Mouse (Mus musculus): ENCODE data around the gene Arpp21. TPM values are rescaled to one million over a fixed set of nuclear protein-coding genes. Genes with fewer than 3 reads are reported as not detected.

The Arpp21 gene
- polyA plus RNA-seq, 1 experiment from 2014 or later, result 1.5 TPM

- Histone ChIP-seq H3K9ac (no peak overlapping the region), H3K27me3 (no peaks in the 10 kb centered on the region), H3K4me3 (replicated peaks) (no peak overlapping the region), H3K4me1 (no peaks in the 10 kb centered on the region), H3K9me3 (replicated peaks) (no peaks in the 10 kb centered on the region), H3K27ac (no peak overlapping the region), H3K36me3 (no peaks in the 10 kb centered on the region), H3K4me2 (no peak overlapping the region)
- 89% methylated on average over 4 of the region's 4 CpGs for WGBS
- ATAC-seq (replicated peaks; ENCODE audit: low FRiP score), result no peak
Observed at GRCm38 (mm10) chr9:112164677-112165076, 71.1 kb downstream of the Arpp21 start.

- Histone ChIP-seq H3K9me3 (replicated peaks) (no peaks in the 10 kb centered on the region), H3K27ac (no peak overlapping the region), H3K9ac (no peak overlapping the region), H3K36me3 (no peaks in the 10 kb centered on the region), H3K4me1 (no peaks in the 10 kb centered on the region), H3K27me3 (no peaks in the 10 kb centered on the region), H3K4me3 (replicated peaks) (no peak overlapping the region), H3K4me2 (no peak overlapping the region)
- 77% methylated on average over 2 of the region's 2 CpGs for WGBS
- no peak for ATAC-seq (replicated peaks; ENCODE audit: low FRiP score)
Observed at GRCm38 (mm10) chr9:112160981-112161380, 74.8 kb downstream of the Arpp21 start.

- Histone ChIP-seq H3K4me2 (no peak overlapping the region), H3K4me3 (replicated peaks) (no peak overlapping the region), H3K27ac (no peak overlapping the region), H3K4me1 (no peaks in the 10 kb centered on the region), H3K9ac (no peak overlapping the region), H3K36me3 (no peaks in the 10 kb centered on the region), H3K9me3 (replicated peaks) (no peaks in the 10 kb centered on the region), H3K27me3 (no peaks in the 10 kb centered on the region)
- no peak for ATAC-seq (replicated peaks; ENCODE audit: low FRiP score)
- WGBS, result 82% methylated on average over 5 of the region's 5 CpGs
Observed at GRCm38 (mm10) chr9:112153972-112154371, 81.8 kb downstream of the Arpp21 start.

GRCm38 (mm10) chr9:112152762-112153161 is 83.0 kb downstream of the Arpp21 start:
- Histone ChIP-seq H3K27ac (no peak overlapping the region), H3K36me3 (no peaks in the 10 kb centered on the region), H3K27me3 (no peaks in the 10 kb centered on the region), H3K4me2 (no peak overlapping the region), H3K4me1 (no peaks in the 10 kb centered on the region), H3K4me3 (replicated peaks) (no peak overlapping the region), H3K9ac (no peak overlapping the region), H3K9me3 (replicated peaks) (no peaks in the 10 kb centered on the region)
- ATAC-seq (replicated peaks; ENCODE audit: low FRiP score), result no peak
- whole genome bisulfite sequencing, result 96% methylated on average over 2 of the region's 2 CpGs

- Histone ChIP-seq H3K36me3 (no peaks in the 10 kb centered on the region), H3K9ac (no peak overlapping the region), H3K4me3 (replicated peaks) (no peak overlapping the region), H3K9me3 (replicated peaks) (no peaks in the 10 kb centered on the region), H3K27ac (no peak overlapping the region), H3K4me2 (no peak overlapping the region), H3K4me1 (no peaks in the 10 kb centered on the region), H3K27me3 (0 out of 2 replicates have a peak, but pooled peaks cover 3% of the 10 kb centered on the region)
- 54% methylated on average over 5 of the region's 5 CpGs for WGBS
- ATAC-seq (replicated peaks; ENCODE audit: low FRiP score), result no peak
Observed at GRCm38 (mm10) chr9:112151177-112151576, 84.6 kb downstream of the Arpp21 start.

- WGBS, result 86% methylated on average over 8 of the region's 8 CpGs
- Histone ChIP-seq H3K4me3 (replicated peaks) (no peak overlapping the region), H3K27me3 (peaks cover 12% of the 10 kb centered on the region; the same call in 1 of the 2 replicates), H3K4me2 (no peak overlapping the region), H3K36me3 (no peaks in the 10 kb centered on the region), H3K9me3 (replicated peaks) (no peaks in the 10 kb centered on the region), H3K9ac (no peak overlapping the region), H3K27ac (no peak overlapping the region), H3K4me1 (no peaks in the 10 kb centered on the region)
- ATAC-seq (replicated peaks; ENCODE audit: low FRiP score), result no peak
Observed at GRCm38 (mm10) chr9:112140658-112141057, 95.1 kb downstream of the Arpp21 start.

- no peak for ATAC-seq (replicated peaks; ENCODE audit: low FRiP score)
- Histone ChIP-seq H3K4me1 (no peaks in the 10 kb centered on the region), H3K9me3 (replicated peaks) (no peaks in the 10 kb centered on the region), H3K27ac (no peak overlapping the region), H3K27me3 (no peaks in the 10 kb centered on the region), H3K4me3 (replicated peaks) (no peak overlapping the region), H3K9ac (no peak overlapping the region), H3K36me3 (no peaks in the 10 kb centered on the region), H3K4me2 (no peak overlapping the region)
Observed at GRCm38 (mm10) chr9:112137820-112138219, 97.9 kb downstream of the Arpp21 start.

GRCm38 (mm10) chr9:112130812-112131211 is 104.9 kb downstream of the Arpp21 start:
- H3K9ac ChIP-seq, result no peak overlapping the region
- 49% methylated on average over 3 of the region's 3 CpGs for WGBS
- peaks cover 4% of the 10 kb centered on the region; the same call in 1 of the 2 replicates for H3K27me3 ChIP-seq
- H3K4me3 ChIP-seq (replicated peaks), result no peak overlapping the region
- 0 out of 2 replicates have a peak, but pooled peaks cover 3% of the 10 kb centered on the region for H3K4me1 ChIP-seq
- no peak; the same call in 1 of the 2 replicates for ATAC-seq (replicated peaks; ENCODE audit: low FRiP score)
- H3K36me3 ChIP-seq, result no peaks in the 10 kb centered on the region
- H3K9me3 ChIP-seq (replicated peaks), result no peaks in the 10 kb centered on the region
- no peak overlapping the region for H3K4me2 ChIP-seq
- no peak overlapping the region for H3K27ac ChIP-seq

GRCm38 (mm10) chr9:112124667-112125066 is 111.1 kb downstream of the Arpp21 start:
- H3K9me3 ChIP-seq (replicated peaks), result no peaks in the 10 kb centered on the region
- peaks cover 30% of the 10 kb centered on the region for H3K27me3 ChIP-seq
- no peak overlapping the region for H3K4me3 ChIP-seq (replicated peaks)
- ATAC-seq (replicated peaks; ENCODE audit: low FRiP score), result peak; percentile 72
- 30% methylated on average over 10 of the region's 10 CpGs for WGBS
- no peak overlapping the region for H3K4me2 ChIP-seq
- no peak overlapping the region for H3K27ac ChIP-seq
- peaks cover 12% of the 10 kb centered on the region for H3K4me1 ChIP-seq
- H3K36me3 ChIP-seq, result no peaks in the 10 kb centered on the region
- no peak overlapping the region for H3K9ac ChIP-seq

GRCm38 (mm10) chr9:112124184-112124583 is 111.6 kb downstream of the Arpp21 start:
- ATAC-seq (replicated peaks; ENCODE audit: low FRiP score), result no peak

GRCm38 (mm10) chr9:112123421-112123828 is 112.3 kb downstream of the Arpp21 start:
- Histone ChIP-seq H3K4me3 (replicated peaks) (no peak overlapping the region), H3K27ac (no peak overlapping the region), H3K4me2 (no peak overlapping the region), H3K4me1 (peaks cover 20% of the 10 kb centered on the region), H3K36me3 (no peaks in the 10 kb centered on the region), H3K9ac (no peak overlapping the region), H3K27me3 (peaks cover 43% of the 10 kb centered on the region), H3K9me3 (replicated peaks) (no peaks in the 10 kb centered on the region)
- peak; percentile 82 for ATAC-seq (replicated peaks; ENCODE audit: low FRiP score)
- 29% methylated on average over 6 of the region's 6 CpGs for WGBS

More at GRCm38 (mm10) chr9:112124184-112124583, 111.6 kb downstream of the Arpp21 start:
- Histone ChIP-seq H3K27ac (no peak overlapping the region), H3K4me3 (replicated peaks) (no peak overlapping the region), H3K27me3 (peaks cover 35% of the 10 kb centered on the region), H3K9ac (no peak overlapping the region), H3K9me3 (replicated peaks) (no peaks in the 10 kb centered on the region), H3K4me1 (peaks cover 12% of the 10 kb centered on the region), H3K36me3 (no peaks in the 10 kb centered on the region), H3K4me2 (no peak overlapping the region)
- 63% methylated on average over 4 of the region's 4 CpGs for WGBS

- 50% methylated on average over 3 of the region's 3 CpGs for WGBS
- ATAC-seq (replicated peaks; ENCODE audit: low FRiP score), result no peak
- no peak overlapping the region for H3K4me3 ChIP-seq (replicated peaks)
Observed at GRCm38 (mm10) chr9:112119535-112119934, 116.2 kb downstream of the Arpp21 start.

GRCm38 (mm10) chr9:112119106-112119433 is 116.7 kb downstream of the Arpp21 start:
- peaks cover 20% of the 10 kb centered on the region for H3K4me1 ChIP-seq
- H3K4me2 ChIP-seq, result peak overlapping the region; percentile 63
- ATAC-seq (replicated peaks; ENCODE audit: low FRiP score), result no peak
- H3K9ac ChIP-seq, result no peak overlapping the region
- H3K9me3 ChIP-seq (replicated peaks), result no peaks in the 10 kb centered on the region
- H3K27ac ChIP-seq, result no peak overlapping the region
- no peaks in the 10 kb centered on the region for H3K36me3 ChIP-seq
- peaks cover 47% of the 10 kb centered on the region for H3K27me3 ChIP-seq
- 28% methylated on average over 7 of the region's 7 CpGs for WGBS
- H3K4me3 ChIP-seq (replicated peaks), result peak overlapping the region; percentile 26

More at GRCm38 (mm10) chr9:112119535-112119934, 116.2 kb downstream of the Arpp21 start:
- Histone ChIP-seq H3K9ac (no peak overlapping the region), H3K4me2 (no peak overlapping the region), H3K9me3 (replicated peaks) (no peaks in the 10 kb centered on the region), H3K27ac (no peak overlapping the region), H3K27me3 (peaks cover 51% of the 10 kb centered on the region), H3K36me3 (no peaks in the 10 kb centered on the region), H3K4me1 (peaks cover 21% of the 10 kb centered on the region)
